Mouse (Mus musculus) midbrain, embryonic 12.5 days (tissue): ENCODE data around the gene Arhgap18. TPM values are rescaled to one million over a fixed set of nuclear protein-coding genes. Genes with fewer than 3 reads are reported as not detected.
"Not testable (repeated sequence)": the region's sequence is repeated elsewhere in the genome, so short reads cannot be mapped to it uniquely, and the experiment has no call there.

Experiments used
- ATAC-seq: fragments of 200-750 bp; cut with Nextera tagmentation; 2 replicates; pipeline ENCODE4 v1.8.0; 2017; ENCODE audit warnings: low read depth, moderate TSS enrichment, moderate library complexity; ENCODE audit not compliant: low FRiP score
- H3K27ac ChIP-seq: fragments of 300-500 bp; sonication (generic); replicated peaks from 2 replicates; pipeline ENCODE4 v1.5.1; 2016; ENCODE audit warnings: mild to moderate bottlenecking
- H3K27me3 ChIP-seq: fragments of 300-500 bp; sonication (generic); 2 replicates; pipeline ENCODE4 v1.6.1; 2016; ENCODE audit warnings: mild to moderate bottlenecking
- H3K36me3 ChIP-seq: fragments of 300-500 bp; sonication (generic); 2 replicates; pipeline ENCODE4 v1.6.1; 2016
- H3K4me1 ChIP-seq: fragments of 300-500 bp; sonication (generic); 2 replicates; pipeline ENCODE4 v1.6.1; 2016
- H3K4me2 ChIP-seq: fragments of 300-500 bp; sonication (generic); replicated peaks from 2 replicates; pipeline ENCODE4 v1.6.1; 2016; ENCODE audit warnings: mild to moderate bottlenecking, moderate library complexity
- H3K4me3 ChIP-seq: fragments of 300-500 bp; sonication (generic); 2 replicates; pipeline ENCODE4 v1.5.1; 2016; ENCODE audit warnings: mild to moderate bottlenecking
- H3K9ac ChIP-seq: fragments of 300-500 bp; sonication (generic); replicated peaks from 2 replicates; pipeline ENCODE4 v1.6.1; 2016; ENCODE audit warnings: mild to moderate bottlenecking, moderate library complexity
- H3K9me3 ChIP-seq: fragments of 300-500 bp; sonication (generic); 2 replicates; pipeline ENCODE4 v1.6.1; 2016; ENCODE audit warnings: mild to moderate bottlenecking
- WGBS: fragments of 180-500 bp; shearing (Covaris S2); methylation state at CpG from one replicate; pipeline ENCODE4 v1.1.7; 2016; 5-methylcytosine and 5-hydroxymethylcytosine counted together
- polyA plus RNA-seq: library from polyadenylated mRNA; unstranded; fragments of >200 nt; fragmentation: Nextera tagmentation; extraction: Ambion mirVana; gene quantifications from 2 replicates; pipeline ENCODE4 v1.2.1, GENCODE M21; 2016

Arhgap18 gene
- polyA plus RNA-seq, 1 experiment from 2014 or later = 17.8 TPM

DNA sequence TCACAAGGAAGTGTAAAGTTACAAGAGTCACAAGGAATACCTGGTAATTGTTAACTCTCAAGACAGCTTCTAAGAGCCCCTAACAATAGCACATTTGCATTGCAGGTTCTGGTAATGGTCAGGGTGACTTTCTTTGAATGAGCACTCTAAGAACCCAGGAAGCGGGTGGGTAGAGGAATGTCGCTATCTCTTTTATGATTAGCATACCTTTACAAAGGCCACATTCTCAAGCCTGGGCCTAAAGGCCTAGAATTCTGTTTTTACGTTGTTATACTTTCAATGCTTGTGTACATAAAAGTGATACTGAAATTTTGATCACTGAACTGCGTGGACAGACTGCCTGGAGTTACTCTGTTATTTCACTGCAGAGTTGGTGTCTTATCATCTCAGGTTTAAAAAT lies 185.2 kb downstream of the Arhgap18 start:
- H3K9ac ChIP-seq, H3K4me1 ChIP-seq, H3K4me3 ChIP-seq, ATAC-seq, H3K9me3 ChIP-seq, H3K4me2 ChIP-seq, H3K27ac ChIP-seq, H3K27me3 ChIP-seq, H3K36me3 ChIP-seq: not testable (repeated sequence)
- 90% methylated on average over 4 of the region's 4 CpGs for WGBS

DNA sequence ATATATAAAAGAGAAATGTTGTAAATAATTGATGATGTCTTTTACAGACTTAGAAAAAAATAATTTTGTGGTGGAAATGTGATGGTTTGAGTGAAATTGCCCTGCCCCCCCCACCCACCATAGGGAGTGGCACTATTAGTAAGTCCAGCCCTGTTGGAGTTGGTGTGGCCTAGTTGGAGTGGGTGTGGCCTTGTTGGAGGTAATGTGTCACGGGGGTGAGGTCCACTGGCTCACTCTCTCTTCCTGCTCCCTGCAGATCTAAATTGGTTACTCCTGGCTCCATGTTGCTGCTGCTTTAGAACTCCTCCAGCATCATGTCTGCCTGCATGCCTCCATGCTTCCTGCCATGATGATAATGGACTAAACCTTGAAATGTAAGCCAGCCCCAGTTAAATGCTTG lies 186.3 kb downstream of the Arhgap18 start:
- no peaks in the 10 kb centered on the region for H3K27me3 ChIP-seq
- ATAC-seq = no peak

DNA sequence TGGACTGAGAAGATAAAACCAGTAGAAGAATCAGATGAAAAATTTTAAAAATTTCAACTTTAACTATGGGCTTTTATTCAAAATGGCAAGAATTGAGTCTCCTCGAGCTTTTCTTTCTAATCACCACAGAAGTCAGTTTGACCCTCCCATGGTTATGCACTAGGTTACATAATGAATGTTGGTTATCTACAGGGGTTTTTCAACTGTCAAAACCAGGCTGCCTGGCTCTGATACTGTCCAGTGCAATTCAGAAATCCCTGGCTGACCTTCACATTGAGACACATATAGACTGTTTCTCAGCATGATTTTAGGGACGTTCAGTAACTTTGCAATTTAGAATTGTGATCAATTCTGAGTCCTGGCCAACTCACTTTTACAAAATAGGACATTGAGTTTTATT lies 195.1 kb downstream of the Arhgap18 start:
- H3K27ac ChIP-seq = no peak overlapping the region
- no peak for ATAC-seq
- H3K4me2 ChIP-seq = no peak overlapping the region
- no peak overlapping the region for H3K4me3 ChIP-seq
- H3K4me1 ChIP-seq = no peaks in the 10 kb centered on the region
- no peaks in the 10 kb centered on the region for H3K27me3 ChIP-seq
- H3K36me3 ChIP-seq = no peaks in the 10 kb centered on the region
- H3K9me3 ChIP-seq = no peaks in the 10 kb centered on the region
- WGBS = 77% methylated on average over 2 of the region's 2 CpGs
- no peak overlapping the region for H3K9ac ChIP-seq

More for the DNA sequence above, 186.3 kb downstream of the Arhgap18 start:
- Histone ChIP-seq H3K4me1 (no peaks in the 10 kb centered on the region), H3K9me3 (no peaks in the 10 kb centered on the region), H3K36me3 (no peaks in the 10 kb centered on the region), H3K4me3 (no peak overlapping the region), H3K27ac (no peak overlapping the region), H3K9ac (no peak overlapping the region), H3K4me2 (no peak overlapping the region)
- 67% methylated on average over 1 of the region's 1 CpGs for WGBS

DNA sequence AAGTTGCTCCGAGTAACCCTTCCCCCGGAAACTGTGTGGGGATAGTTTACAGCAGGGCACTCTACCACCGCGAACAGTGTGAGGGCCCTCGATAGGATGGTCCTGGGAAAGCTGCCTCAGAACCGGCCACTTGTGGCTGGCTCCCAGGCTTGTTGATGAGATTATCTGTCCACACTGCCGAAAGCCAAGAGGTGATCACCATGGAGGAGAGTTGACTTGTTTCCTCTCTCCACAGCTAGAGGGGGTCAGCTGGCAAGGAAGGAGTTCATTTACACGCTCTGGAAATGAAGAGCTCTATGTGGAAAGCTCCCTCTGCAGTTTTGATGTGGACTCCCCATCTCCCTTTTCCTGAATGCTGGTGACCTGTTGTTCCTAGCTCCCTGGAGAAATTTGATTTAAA lies 196.4 kb downstream of the Arhgap18 start:
- 74% methylated on average over 8 of the region's 8 CpGs for WGBS
- H3K4me2 ChIP-seq = no peak overlapping the region
- no peaks in the 10 kb centered on the region for H3K27me3 ChIP-seq
- no peak for ATAC-seq
- no peaks in the 10 kb centered on the region for H3K9me3 ChIP-seq
- no peaks in the 10 kb centered on the region for H3K4me1 ChIP-seq
- H3K27ac ChIP-seq = no peak overlapping the region
- H3K4me3 ChIP-seq = no peak overlapping the region
- no peaks in the 10 kb centered on the region for H3K36me3 ChIP-seq
- H3K9ac ChIP-seq = no peak overlapping the region

DNA sequence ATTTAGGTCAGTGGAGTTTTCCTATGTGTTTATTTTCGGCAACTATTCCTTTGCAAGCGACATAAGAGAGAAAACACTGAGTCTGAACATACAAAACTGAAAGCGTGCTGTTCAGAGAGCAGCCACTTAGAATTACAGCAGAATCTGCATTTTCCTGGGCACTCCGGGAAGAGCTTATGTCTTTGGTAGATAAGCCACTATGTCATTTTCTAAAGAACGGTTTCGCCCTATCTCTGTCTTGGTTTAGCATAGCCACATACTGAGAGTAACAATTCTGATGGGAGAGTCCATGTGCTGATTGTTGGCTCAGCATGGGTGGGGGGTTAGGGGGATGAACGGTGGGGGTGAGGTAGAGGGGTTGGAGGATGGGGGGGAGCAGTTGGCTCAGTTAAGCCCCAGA lies 197.2 kb downstream of the Arhgap18 start:
- H3K9me3 ChIP-seq = no peaks in the 10 kb centered on the region
- no peaks in the 10 kb centered on the region for H3K36me3 ChIP-seq
- no peaks in the 10 kb centered on the region for H3K4me1 ChIP-seq
- H3K4me3 ChIP-seq = no peak overlapping the region
- H3K4me2 ChIP-seq = no peak overlapping the region
- no peak for ATAC-seq
- no peaks in the 10 kb centered on the region for H3K27me3 ChIP-seq
- H3K9ac ChIP-seq = no peak overlapping the region
- WGBS = 84% methylated on average over 7 of the region's 7 CpGs
- H3K27ac ChIP-seq = no peak overlapping the region

DNA sequence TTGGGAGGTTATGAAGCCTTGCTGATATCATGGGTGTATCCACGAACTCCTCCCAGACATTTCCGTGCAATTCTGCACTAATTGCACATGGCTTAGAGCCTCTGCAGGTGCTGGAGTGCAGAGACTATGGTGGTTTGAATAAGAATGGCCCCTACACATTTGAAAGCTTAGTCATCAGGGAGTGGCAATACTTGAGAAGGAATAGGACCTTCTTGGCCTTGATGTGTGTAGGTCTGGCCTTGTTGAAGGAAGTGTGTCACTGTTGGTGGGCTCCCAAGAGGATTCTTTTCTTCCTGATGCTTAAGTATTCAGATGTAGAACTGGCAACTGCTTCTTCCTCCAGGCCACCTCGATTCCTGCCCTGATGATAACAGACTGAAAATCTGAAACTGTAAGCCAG lies 205.3 kb downstream of the Arhgap18 start:
- Histone ChIP-seq H3K9me3 (no peaks in the 10 kb centered on the region), H3K36me3 (no peaks in the 10 kb centered on the region), H3K27me3 (no peaks in the 10 kb centered on the region), H3K4me1 (no peaks in the 10 kb centered on the region), H3K4me3 (no peak overlapping the region), H3K27ac (no peak overlapping the region), H3K4me2 (no peak overlapping the region), H3K9ac (no peak overlapping the region)
- no peak for ATAC-seq
- 79% methylated on average over 3 of the region's 3 CpGs for WGBS
